Comparison of ENCODE assay signal across 22 mouse cellular contexts in genomic region chr3:31014374-31014773, GRCm38 (mm10). TPM values are rescaled to one million over a fixed set of nuclear protein-coding genes. Genes with fewer than 3 reads are reported as not detected.
DNase-seq lines count a peak whose midpoint lies in the region; ATAC-seq and TF ChIP-seq lines count a peak whose summit lies in the region.
"Had no signal": no experiment of that assay in that cellular context is flagged by ENCODE, and none has a peak within 500 bp of the region (broad histone marks: within the 10 kb centered on the region; RNA-seq: fewer than 3 reads in every experiment).

No protein-coding gene starts in this region.

- peaks cover 11% of the 10 kb centered on the region; the same call in 1 of the 2 replicates for H3K4me1 ChIP-seq in lung, postnatal 0 days (ENCODE audit: insufficient read depth, low read depth, low read length)
- H3K4me1 ChIP-seq in MEL (ENCODE audit: control insufficient read depth in 1 of 2, insufficient read depth in 2 of 2, low read length in 2 of 2) = 0 out of 4 replicates have a peak, but pooled peaks cover 0 to 3% of the 10 kb centered on the region in 2 experiments
- 0 out of 2 replicates have a peak, but pooled peaks cover 3% of the 10 kb centered on the region for H3K4me1 ChIP-seq in liver, embryonic 12.5 days

- H3K27ac ChIP-seq in lung, postnatal 0 days (ENCODE audit: low read length) = no peak overlapping the region
- no peak overlapping the region for H3K27ac ChIP-seq in MEL (ENCODE audit: control insufficient read depth, low read depth, low read length)
- no peak overlapping the region for H3K27ac ChIP-seq in liver, embryonic 12.5 days
- H3K27ac ChIP-seq: embryonic facial prominence, embryonic 15.5 days; forebrain, embryonic 15.5 days; heart, embryonic 15.5 days; hindbrain, embryonic 13.5 days; hindbrain, postnatal 0 days had no signal

- ATAC-seq in lung, postnatal 0 days = peak; percentile 37; the same call in 1 of the 2 replicates
- no peak for ATAC-seq in liver, embryonic 12.5 days
- ATAC-seq: forebrain, embryonic 15.5 days; hindbrain, postnatal 0 days had no signal

- no peak for TF ChIP-seq POLR2A in MEL (IDR thresholded peaks at IDR 0.05; ENCODE audit: control insufficient read depth in 1 of 2, insufficient read depth in 1 of 2, low read depth in 1 of 2, low read length in 2 of 2, poor library complexity in 1 of 2)

- H3K36me3 ChIP-seq in lung, postnatal 0 days (ENCODE audit: insufficient read depth, low read length) = no peaks in the 10 kb centered on the region
- H3K36me3 ChIP-seq in MEL (ENCODE audit: control insufficient read depth in 1 of 2, insufficient read depth in 2 of 2, low read length in 2 of 2) = peaks cover 0 to 2% of the 10 kb centered on the region in 2 experiments; a peak in 2 of 4 replicates
- H3K36me3 ChIP-seq in liver, embryonic 12.5 days = no peaks in the 10 kb centered on the region; the same call in 1 of the 2 replicates
- H3K36me3 ChIP-seq: embryonic facial prominence, embryonic 15.5 days; forebrain, embryonic 15.5 days; heart, embryonic 15.5 days; hindbrain, embryonic 13.5 days had no signal

- H3K79me2 ChIP-seq in MEL (ENCODE audit: control insufficient read depth, insufficient read depth, low read length, poor library complexity) = no peaks in the 10 kb centered on the region; the same call in 1 of the 2 replicates

- TF ChIP-seq EP300 in lung, postnatal 0 days (IDR thresholded peaks at IDR 0.05) = no peak
- TF ChIP-seq EP300 in MEL (IDR thresholded peaks at IDR 0.05; ENCODE audit: low read depth in 1 of 2, low read length in 2 of 2) = no peak

- TF ChIP-seq CTCF in lung, postnatal 0 days (IDR thresholded peaks at IDR 0.05) = no peak
- no peak for TF ChIP-seq CTCF in MEL (IDR thresholded peaks at IDR 0.05 in 2 of 3, conservative IDR thresholded peaks at IDR 0.05 in 1 of 3; ENCODE audit: control insufficient read depth in 1 of 3, insufficient read depth in 1 of 3, low read depth in 2 of 3, low read length in 3 of 3, poor library complexity in 1 of 3, severe bottlenecking in 1 of 3)

- no peaks in the 10 kb centered on the region for H3K27me3 ChIP-seq in lung, postnatal 0 days (replicated peaks; ENCODE audit: insufficient read depth, low read length)
- H3K27me3 ChIP-seq in MEL (ENCODE audit: control insufficient read depth in 1 of 2, insufficient read depth in 2 of 2, low read length in 2 of 2) = no peaks in the 10 kb centered on the region
- H3K27me3 ChIP-seq in liver, embryonic 12.5 days (replicated peaks) = no peaks in the 10 kb centered on the region
- H3K27me3 ChIP-seq: embryonic facial prominence, embryonic 15.5 days; forebrain, embryonic 15.5 days; heart, embryonic 15.5 days; hindbrain, embryonic 13.5 days had no signal

- no peak overlapping the region for H3K9ac ChIP-seq in lung, postnatal 0 days (replicated peaks; ENCODE audit: low read depth)
- no peak overlapping the region for H3K9ac ChIP-seq in MEL (ENCODE audit: control insufficient read depth, low read depth, low read length, poor library complexity, severe bottlenecking)
- no peak overlapping the region for H3K9ac ChIP-seq in liver, embryonic 12.5 days
- H3K9ac ChIP-seq: embryonic facial prominence, embryonic 15.5 days; forebrain, embryonic 15.5 days; heart, embryonic 15.5 days; hindbrain, embryonic 13.5 days had no signal

- no peak for TF ChIP-seq RAD21 in MEL (IDR thresholded peaks at IDR 0.05; ENCODE audit: low read depth, low read length)

- H3K4me3 ChIP-seq in lung, postnatal 0 days (ENCODE audit: low read depth, low read length) = no peak overlapping the region
- no peak overlapping the region for H3K4me3 ChIP-seq in MEL (ENCODE audit: control insufficient read depth in 1 of 2, insufficient read depth in 1 of 2, low read depth in 2 of 2, low read length in 2 of 2)
- no peak overlapping the region for H3K4me3 ChIP-seq in liver, embryonic 12.5 days
- H3K4me3 ChIP-seq: embryonic facial prominence, embryonic 15.5 days; erythroblast, embryonic 14.5 days; forebrain, embryonic 15.5 days; heart, embryonic 15.5 days; hindbrain, embryonic 13.5 days had no signal

- H3K4me2 ChIP-seq in lung, postnatal 0 days (replicated peaks; ENCODE audit: low read depth, low read length) = no peak overlapping the region
- H3K4me2 ChIP-seq in liver, embryonic 12.5 days = no peak overlapping the region
- H3K4me2 ChIP-seq: embryonic facial prominence, embryonic 15.5 days; forebrain, embryonic 15.5 days; heart, embryonic 11.5 days; heart, embryonic 15.5 days; hindbrain, embryonic 13.5 days had no signal

- peak; percentile 36 for DNase-seq in lung, postnatal 0 days (ENCODE audit: low spot score)
- no peak for DNase-seq in lung, postnatal 25 days (ENCODE audit: low spot score)
- DNase-seq in 3T3-L1 (ENCODE audit: low read depth, low spot score) = peak; percentile 90
- peak; percentile 28 for DNase-seq in MEL (ENCODE audit: low read depth, low spot score)
- DNase-seq in fat pad, adult 2 months (ENCODE audit: extremely low read depth, low read depth, low spot score) = peak; percentile 97
- no peak for DNase-seq in spleen, postnatal 10 days (ENCODE audit: low spot score in 2 of 2)
- no peak for DNase-seq in cerebellum, postnatal 25 days
- DNase-seq: adrenal gland, postnatal 14 days; cerebellum, adult 11-12 months; cerebellum, adult 9-10 months; cerebellum, postnatal 36 days; gastrocnemius, postnatal 10 days; heart, adult 18-20 months; heart, postnatal 14 days had no signal

- 60% methylated on average over 2 of the region's 2 CpGs for WGBS in lung, postnatal 0 days
- WGBS in liver, embryonic 12.5 days (ENCODE audit: insufficient replicate concordance) = 78% methylated on average over 2 of the region's 2 CpGs

- H3K9me3 ChIP-seq in lung, postnatal 0 days (ENCODE audit: low read length) = no peaks in the 10 kb centered on the region
- H3K9me3 ChIP-seq in MEL (replicated peaks; ENCODE audit: insufficient read depth, low read length) = no peaks in the 10 kb centered on the region
- no peaks in the 10 kb centered on the region for H3K9me3 ChIP-seq in liver, embryonic 12.5 days (replicated peaks)
- H3K9me3 ChIP-seq: embryonic facial prominence, embryonic 15.5 days; forebrain, embryonic 15.5 days; heart, embryonic 15.5 days; hindbrain, embryonic 13.5 days had no signal

TF ChIP-seq in MEL, 35 proteins besides CTCF, POLR2A, EP300 and RAD21:
- no peak for TF ChIP-seq MAZ (IDR thresholded peaks at IDR 0.05; ENCODE audit: low read depth, low read length)
- TF ChIP-seq UBTF (IDR thresholded peaks at IDR 0.05; ENCODE audit: borderline replicate concordance, insufficient read depth, low read depth, low read length) = no peak
- no peak for TF ChIP-seq ELF1 (IDR thresholded peaks at IDR 0.05; ENCODE audit: low read depth, low read length)
- no peak for TF ChIP-seq POLR2AphosphoS5 (IDR thresholded peaks at IDR 0.05; ENCODE audit: borderline replicate concordance, low read depth, low read length)
- no peak for TF ChIP-seq RCOR1 (IDR thresholded peaks at IDR 0.05; ENCODE audit: low read depth, low read length)
- no peak for TF ChIP-seq ZKSCAN1 (IDR thresholded peaks at IDR 0.05; ENCODE audit: low read depth, low read length)
- TF ChIP-seq TAL1 (IDR thresholded peaks at IDR 0.05; ENCODE audit: low read length) = no peak
- no peak for TF ChIP-seq E2F4 (IDR thresholded peaks at IDR 0.05; ENCODE audit: borderline replicate concordance, low read depth, low read length)
- TF ChIP-seq GATA1 (IDR thresholded peaks at IDR 0.05; ENCODE audit: low read depth, low read length) = no peak
- no peak for TF ChIP-seq CHD1 (IDR thresholded peaks at IDR 0.05; ENCODE audit: low read depth, low read length)
- no peak for TF ChIP-seq TBP (IDR thresholded peaks at IDR 0.05; ENCODE audit: low read depth, low read length)
- TF ChIP-seq NRF1 (IDR thresholded peaks at IDR 0.05; ENCODE audit: insufficient read depth, low read depth, low read length, poor library complexity, severe bottlenecking) = no peak
- no peak for TF ChIP-seq MXI1 (IDR thresholded peaks at IDR 0.05; ENCODE audit: low read depth, low read length)
- TF ChIP-seq MEF2A (IDR thresholded peaks at IDR 0.05; ENCODE audit: extremely low read depth, insufficient replicate concordance, low read depth, low read length, poor library complexity, severe bottlenecking) = no peak
TF ChIP-seq in MEL: peak in this region for 0.

RNA-seq across cellular contexts. Expression of gene Prkci, which starts 18.8 kb away (rescaled TPM):
- polyA plus RNA-seq in lung, postnatal 0 days (2015; fragmentation: Nextera tagmentation; extraction: Ambion mirVana) = 37.1 and 43.8 TPM in 2 replicates
- total RNA-seq in MEL (2012; rRNA removed) = 9.0 and 9.5 TPM in 2 replicates
- polyA plus RNA-seq in MEL (2012; ENCODE audit: insufficient read depth in 1 of 2, insufficient read length in 2 of 2, low read depth in 1 of 2, low replicate concordance in 2 of 2, missing spikeins in 1 of 2) = 10 to 100 TPM in 1 of 2 experiments, not detected in 1; 18.3 TPM
- polyA plus RNA-seq in liver, embryonic 12.5 days (2016; fragmentation: Nextera tagmentation; extraction: Ambion mirVana) = 12.5 TPM in 2 replicates

RNA-seq across cellular contexts. Expression of gene Phc3, which starts 45.2 kb away (rescaled TPM):
- polyA plus RNA-seq in lung, postnatal 0 days (2015; fragmentation: Nextera tagmentation; extraction: Ambion mirVana) = 4.4 and 4.8 TPM in 2 replicates
- 3.2 and 3.5 TPM in 2 replicates for total RNA-seq in MEL (2012; rRNA removed)
- 10 to 100 TPM in 1 of 2 experiments, not detected in 1; 11.4 TPM for polyA plus RNA-seq in MEL (2012; ENCODE audit: insufficient read depth in 1 of 2, insufficient read length in 2 of 2, low read depth in 1 of 2, low replicate concordance in 2 of 2, missing spikeins in 1 of 2)
- polyA plus RNA-seq in liver, embryonic 12.5 days (2016; fragmentation: Nextera tagmentation; extraction: Ambion mirVana) = 2.8 and 3.2 TPM in 2 replicates

Comparison
In these comparisons a context has a peak if more than half of its experiments do, and no peak if none do; other contexts are left out.
1. DNase-seq: peak in lung, postnatal 0 days (single experiment), 3T3-L1 (single experiment), MEL (single experiment) and fat pad, adult 2 months (single experiment); none in lung, postnatal 25 days (single experiment), spleen, postnatal 10 days (0 of 2) and cerebellum, postnatal 25 days (0 of 2).